Mouse (Mus musculus) MEL (cell line): ENCODE measurements around the gene Pramel7.

ENCODE experiments used
- CTCF ChIP-seq, 3 experiments: IDR thresholded peaks in 2 of 3; conservative IDR thresholded peaks in 1 of 3; 2 replicates each; pipeline ENCODE4 v1.5.1; 2011 to 2012; ENCODE audit warnings: low read length in 3 of 3, low read depth in 2 of 3, mild to moderate bottlenecking in 2 of 3, improper control_type of control experiment in 1 of 3, inconsistent platforms in 1 of 3, mixed read lengths in 1 of 3, moderate library complexity in 1 of 3; ENCODE audit not compliant: control insufficient read depth in 1 of 3, insufficient read depth in 1 of 3, poor library complexity in 1 of 3, severe bottlenecking in 1 of 3
- EP300 ChIP-seq, 2 experiments: IDR thresholded peaks; 2 replicates each; pipeline ENCODE4 v1.6.1; 2011; ENCODE audit warnings: improper control_type of control experiment in 2 of 2, low read length in 2 of 2, low read depth in 1 of 2, mild to moderate bottlenecking in 1 of 2
- HCFC1 ChIP-seq: IDR thresholded peaks from 2 replicates; pipeline ENCODE4 v1.6.1; 2012; ENCODE audit warnings: low read depth, mild to moderate bottlenecking, inconsistent platforms, low read length, improper control_type of control experiment, moderate library complexity
- MAZ ChIP-seq: IDR thresholded peaks from 2 replicates; pipeline ENCODE4 v1.6.1; 2012; ENCODE audit warnings: low read depth, mild to moderate bottlenecking, inconsistent platforms, low read length, improper control_type of control experiment
- NRF1 ChIP-seq: IDR thresholded peaks from 2 replicates; pipeline ENCODE4 v1.6.1; 2014; ENCODE audit warnings: low read depth, mild to moderate bottlenecking, inconsistent platforms, low read length, improper control_type of control experiment, moderate library complexity; ENCODE audit not compliant: poor library complexity, insufficient read depth, severe bottlenecking
- POLR2A ChIP-seq, 2 experiments: IDR thresholded peaks; 2 replicates each; pipeline ENCODE4 v1.6.1; 2011 to 2012; ENCODE audit warnings: low read length in 2 of 2, mild to moderate bottlenecking in 2 of 2, control low read depth in 1 of 2, improper control_type of control experiment in 1 of 2, low read depth in 1 of 2, moderate library complexity in 1 of 2; ENCODE audit not compliant: control insufficient read depth in 1 of 2, insufficient read depth in 1 of 2, poor library complexity in 1 of 2
- SIN3A ChIP-seq: IDR thresholded peaks from 2 replicates; pipeline ENCODE4 v1.6.1; 2012; ENCODE audit warnings: low read length, improper control_type of control experiment, inconsistent platforms
- USF1 ChIP-seq: IDR thresholded peaks from 2 replicates; pipeline ENCODE4 v1.6.1; 2014; ENCODE audit warnings: low read depth, mild to moderate bottlenecking, inconsistent platforms, low read length, improper control_type of control experiment, moderate library complexity
- ZC3H11A ChIP-seq: IDR thresholded peaks from 2 replicates; pipeline ENCODE4 v1.6.1; 2012; ENCODE audit warnings: low read depth, mild to moderate bottlenecking, inconsistent platforms, low read length, improper control_type of control experiment

DNA sequence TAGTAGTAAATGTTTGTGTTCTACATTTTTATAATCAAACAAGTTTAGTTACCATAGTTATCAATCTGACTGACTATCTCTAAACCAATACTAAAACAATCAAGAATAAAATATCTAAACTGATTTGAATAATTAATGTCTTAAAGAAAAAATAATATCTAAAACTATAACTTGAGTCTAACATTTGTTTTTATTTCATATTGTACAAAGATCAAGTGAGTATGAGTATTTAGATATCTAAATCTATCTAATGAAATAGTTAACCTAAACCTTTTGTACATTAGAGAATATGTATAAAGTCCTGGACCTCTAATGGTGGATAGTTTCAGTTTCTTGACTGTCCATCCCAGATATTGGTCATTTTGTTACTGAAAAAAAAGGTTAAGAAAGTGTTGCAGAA lies 34.6 kb upstream of the Pramel7 start, which contains the start of gene Olfr153:
- no peak for TF ChIP-seq MAZ
- TF ChIP-seq ZC3H11A: no peak
- TF ChIP-seq NRF1: no peak
- TF ChIP-seq EP300 (IDR thresholded peaks at IDR 0.05; ENCODE audit: low read depth in 1 of 2, low read length in 2 of 2): no peak
- TF ChIP-seq USF1: no peak
- TF ChIP-seq POLR2A (IDR thresholded peaks at IDR 0.05; ENCODE audit: control insufficient read depth in 1 of 2, insufficient read depth in 1 of 2, low read depth in 1 of 2, low read length in 2 of 2, poor library complexity in 1 of 2): no peak
- TF ChIP-seq CTCF (IDR thresholded peaks at IDR 0.05 in 2 of 3, conservative IDR thresholded peaks at IDR 0.05 in 1 of 3; ENCODE audit: control insufficient read depth in 1 of 3, insufficient read depth in 1 of 3, low read depth in 2 of 3, low read length in 3 of 3, poor library complexity in 1 of 3, severe bottlenecking in 1 of 3): no peak
- no peak for TF ChIP-seq SIN3A
- TF ChIP-seq HCFC1: no peak
